Mouse (Mus musculus) MEL-GATA-1-ER (cell line): ENCODE measurements around the gene Epb42.
"Not testable (repeated sequence)": the region's sequence is repeated elsewhere in the genome, so short reads cannot be mapped to it uniquely, and the experiment has no call there.

Experiments used
- DNase-seq: peaks from one replicate; pipeline ENCODE4 v3.0.0-alpha.2; 2012; ENCODE audit warnings: low read depth; ENCODE audit errors: extremely low read depth

Epb42 gene

DNA sequence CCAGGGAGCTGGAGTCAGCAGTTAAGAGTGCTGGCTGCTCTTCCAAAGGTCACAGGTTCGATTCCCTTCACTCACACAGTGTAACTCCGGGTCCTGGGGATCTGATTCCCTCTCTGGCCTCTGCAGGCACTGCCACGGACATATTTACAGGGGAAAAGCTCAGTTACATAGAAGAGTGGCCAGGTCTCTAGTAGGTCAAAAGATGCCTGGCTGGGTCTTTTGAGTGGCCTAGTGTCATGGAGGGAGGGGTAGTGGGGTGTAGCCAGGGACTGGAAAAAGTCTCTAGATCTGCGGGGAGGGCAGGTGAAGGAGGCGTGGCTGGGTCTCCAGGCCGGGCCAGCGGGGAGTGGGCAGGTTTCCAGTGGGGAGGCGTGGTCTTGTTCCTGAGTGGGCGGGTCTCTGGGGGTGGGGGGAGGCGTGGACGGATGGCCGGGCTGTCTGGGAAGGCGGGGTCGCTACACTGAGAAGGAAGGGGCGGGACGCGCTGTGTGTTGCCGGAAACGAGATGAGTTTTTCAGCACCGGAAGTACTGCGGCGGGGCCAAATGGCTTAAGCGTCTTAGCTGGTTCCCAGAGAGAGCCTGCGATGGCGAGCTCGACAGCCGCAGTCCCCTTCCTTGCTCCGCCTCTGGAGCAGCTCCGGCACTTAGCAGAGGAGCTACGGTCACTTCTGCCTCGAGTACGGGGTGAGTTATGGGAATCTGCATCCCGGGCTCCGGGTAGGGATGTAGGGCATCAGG, 28.8 kb downstream of the Epb42 start, which contains the start of gene Ccndbp1:
TSS of gene Ccndbp1 (plus strand) at position 479 of the 739 bp plus-strand sequence.
- peak; percentile 79 for DNase-seq

DNA sequence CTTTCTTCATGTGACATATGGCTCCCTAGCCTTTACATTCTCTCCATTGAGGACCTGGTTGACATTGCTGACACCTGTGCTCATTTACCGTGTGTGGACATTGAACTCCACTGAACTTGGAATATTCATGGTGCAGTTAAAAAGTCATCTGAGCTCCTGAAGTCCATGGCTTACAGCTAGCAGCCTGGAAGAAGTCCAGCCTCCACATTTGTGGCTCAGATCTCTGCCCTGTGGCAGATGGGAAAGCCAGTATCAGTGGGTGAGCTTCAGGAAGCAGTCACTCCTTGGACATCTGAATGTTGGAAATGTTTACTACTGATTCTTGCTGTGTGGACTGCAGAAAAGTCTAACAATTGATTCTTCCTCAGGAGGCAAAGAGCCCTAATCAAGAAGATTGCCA, 29.9 kb downstream of the Epb42 start:
- DNase-seq = no peak

DNA sequence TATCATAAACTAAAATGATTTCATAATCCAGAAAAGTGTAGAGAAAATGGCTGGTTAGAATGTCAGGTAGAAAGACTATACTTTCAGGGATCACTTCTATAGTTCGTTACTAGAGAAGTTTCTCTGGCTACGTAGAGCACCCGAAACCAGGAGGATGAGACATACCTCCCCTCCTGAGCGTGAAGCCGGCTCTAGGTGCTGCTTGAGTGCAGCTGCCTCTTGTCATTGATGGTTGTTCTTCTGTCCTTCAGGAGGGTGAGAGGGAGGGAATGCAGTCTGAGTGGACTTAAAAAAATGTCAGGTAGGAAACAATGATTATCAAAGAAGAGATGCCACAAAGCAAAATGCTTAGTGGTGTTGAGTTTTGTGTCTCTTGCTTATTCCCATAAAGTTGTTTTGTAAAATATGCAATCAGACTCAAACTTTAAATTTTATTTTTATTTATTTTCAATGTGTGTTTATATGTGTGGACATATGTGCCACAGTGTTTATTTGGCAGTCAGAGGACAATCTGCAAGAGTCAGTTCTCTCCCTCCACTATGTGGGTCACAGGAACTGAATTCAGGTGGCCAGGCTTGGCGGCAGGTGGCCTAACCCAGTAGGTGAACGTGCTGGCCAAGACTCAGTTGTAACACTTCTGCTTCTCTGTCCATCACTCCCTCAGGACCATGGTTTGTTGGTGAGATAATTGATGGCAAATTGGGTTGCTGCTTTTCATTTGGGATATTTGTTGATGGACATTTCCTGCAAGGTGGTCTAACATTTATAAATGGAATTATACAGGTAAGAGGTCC, 32.7 kb downstream of the Epb42 start:
- no peak for DNase-seq

DNA sequence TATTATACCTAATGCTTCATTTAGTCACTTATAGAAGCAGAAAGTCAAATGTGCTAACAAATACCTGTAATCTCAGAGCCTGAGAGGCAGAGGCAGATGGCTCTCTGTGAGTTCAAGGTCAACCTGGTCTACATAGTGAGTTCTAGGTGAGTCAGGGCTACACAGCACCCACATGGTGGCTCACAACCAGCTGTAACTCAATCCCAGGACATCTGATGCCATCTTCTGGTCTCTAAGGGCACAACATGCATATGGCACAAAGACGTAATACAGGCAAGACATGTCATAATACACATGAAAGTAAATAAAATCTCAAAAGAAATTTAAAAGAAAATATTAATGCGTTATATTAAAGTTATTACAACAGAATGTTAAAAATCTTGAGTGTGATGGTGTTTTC, 33.3 kb downstream of the Epb42 start:
- DNase-seq = no peak

DNA sequence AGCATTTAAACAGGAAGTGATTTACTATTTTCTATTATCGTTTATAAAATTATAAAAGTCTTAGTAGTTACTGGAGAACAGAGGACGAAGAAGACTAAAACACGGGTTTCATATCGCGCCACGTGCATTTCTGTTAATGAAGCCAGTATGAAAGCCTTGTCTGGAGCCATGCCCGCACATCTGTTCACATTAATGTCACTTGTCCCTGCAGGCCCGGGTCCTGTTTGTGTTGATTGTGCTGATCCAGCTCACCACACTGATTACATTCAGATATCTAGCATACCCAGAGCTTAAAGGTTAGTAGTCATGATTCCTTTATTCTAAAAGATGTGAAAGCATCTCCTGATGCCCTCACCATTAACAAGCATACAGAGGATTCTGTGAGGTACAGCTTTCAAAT, 38.0 kb downstream of the Epb42 start:
- DNase-seq = no peak

DNA sequence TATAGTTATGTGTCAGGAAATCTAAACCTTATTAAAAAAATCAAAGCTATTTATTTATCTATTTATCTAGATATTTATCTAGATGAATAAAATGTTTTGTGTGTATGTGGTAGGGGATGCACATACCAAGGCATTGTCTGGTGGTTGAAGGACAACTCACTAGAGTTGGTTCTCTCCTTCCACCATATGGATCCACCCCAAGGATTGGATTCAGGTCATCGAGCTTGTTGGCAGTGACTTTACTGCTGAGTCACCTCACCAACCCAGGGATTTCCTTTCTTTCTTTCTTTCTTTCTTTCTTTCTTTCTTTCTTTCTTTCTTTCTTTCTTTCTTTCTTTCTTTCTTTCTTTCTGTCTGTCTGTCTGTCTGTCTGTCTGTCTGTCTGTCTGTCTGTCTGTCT, 40.3 kb downstream of the Epb42 start:
- not testable (repeated sequence) for DNase-seq

DNA sequence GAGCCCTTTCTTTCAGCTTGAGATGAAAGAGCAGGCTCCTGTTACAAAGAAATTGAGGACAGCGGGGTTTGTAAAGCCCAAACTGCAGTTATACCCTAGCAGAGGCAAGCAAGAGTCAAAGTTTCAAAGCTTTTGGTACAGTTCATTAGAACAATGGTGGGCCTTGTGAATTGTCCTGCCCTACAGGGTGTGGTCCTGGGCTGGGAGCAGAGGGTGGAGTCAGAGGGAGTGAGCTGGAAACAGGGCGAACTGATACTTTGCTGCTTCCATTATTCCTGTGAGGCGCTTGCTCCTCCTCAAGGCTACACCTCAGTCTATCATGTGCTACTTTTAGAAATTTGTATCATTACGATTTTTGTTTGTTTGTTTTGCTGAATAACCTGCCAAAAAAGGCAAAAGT, 45.7 kb downstream of the Epb42 start:
- no peak for DNase-seq

DNA sequence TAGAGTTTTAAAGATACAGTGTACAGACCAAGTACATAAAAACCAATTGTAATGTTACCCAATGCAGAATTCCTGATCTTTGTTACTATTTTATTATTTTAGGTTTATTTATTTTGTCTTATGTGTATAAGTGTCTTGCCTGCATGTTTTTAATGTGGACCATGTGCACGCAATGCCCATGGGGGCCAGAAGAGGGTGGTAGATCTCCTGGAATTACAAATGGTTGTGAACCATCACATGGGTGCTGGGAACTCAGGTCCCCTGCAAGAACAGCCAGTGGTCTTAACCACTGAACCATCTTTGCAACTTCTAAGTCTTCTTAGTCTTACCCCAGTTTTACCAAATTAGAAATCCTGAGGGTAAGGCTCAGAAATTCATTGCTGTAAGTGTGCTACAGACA, 51.6 kb downstream of the Epb42 start:
- peak; percentile 19 for DNase-seq

DNA sequence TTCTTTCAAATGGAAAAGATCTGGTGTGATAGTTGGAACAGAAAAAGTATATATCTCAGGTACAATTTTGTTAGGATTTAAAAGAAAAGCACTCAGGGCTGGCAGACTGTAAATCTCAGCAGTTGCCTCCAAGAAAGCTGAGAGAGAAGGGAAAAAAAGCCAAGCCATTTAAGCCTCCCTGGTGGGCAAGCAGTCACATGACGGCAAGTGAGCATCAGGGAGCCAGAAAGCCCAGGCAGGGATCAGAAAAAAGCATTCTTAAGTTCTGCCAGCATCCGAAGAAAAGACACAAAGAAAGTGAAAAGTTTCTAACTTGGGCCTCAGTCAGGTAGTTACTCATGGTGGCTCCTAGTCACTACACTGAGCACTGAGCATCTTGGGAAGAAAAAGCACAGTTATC, 53.3 kb downstream of the Epb42 start:
- DNase-seq = no peak

DNA sequence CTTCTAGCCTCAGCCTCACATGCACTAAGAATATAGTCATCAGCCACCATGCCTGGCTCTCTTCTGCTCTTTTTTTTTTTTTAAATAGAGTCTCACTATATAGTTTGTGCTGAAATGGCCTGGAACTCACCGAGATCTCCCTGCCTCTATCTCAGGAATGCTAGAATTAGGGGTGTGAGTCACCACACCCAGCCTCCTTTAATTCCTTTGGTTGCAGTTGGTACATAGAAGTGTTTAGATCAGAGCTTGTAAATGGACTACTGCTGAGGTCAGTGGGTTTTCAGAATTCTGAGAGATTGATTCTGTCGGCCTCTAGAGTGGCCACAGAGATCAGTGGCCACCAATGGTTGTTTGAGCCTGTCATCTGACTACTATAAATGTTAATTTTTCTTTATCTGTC, 56.0 kb downstream of the Epb42 start:
- DNase-seq = no peak

DNA sequence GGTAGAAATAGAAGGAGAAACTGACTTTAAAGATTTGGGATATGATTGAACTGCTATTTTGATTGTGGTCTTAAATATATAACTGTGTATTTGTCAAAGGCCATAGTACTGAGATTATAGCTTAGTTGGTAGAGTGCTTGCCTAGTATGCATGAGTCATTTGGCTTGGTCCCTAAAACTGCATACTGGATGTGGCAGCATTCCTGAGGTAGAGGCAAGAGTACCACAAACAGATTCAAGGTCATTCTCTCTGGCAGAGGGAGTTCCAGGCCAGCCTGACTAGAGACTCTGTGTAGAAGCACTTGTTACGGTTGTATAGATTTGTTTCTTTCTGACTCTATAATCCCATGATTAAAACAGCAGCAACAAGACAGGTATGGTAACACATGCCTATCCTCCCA, 57.1 kb downstream of the Epb42 start:
- DNase-seq = no peak

DNA sequence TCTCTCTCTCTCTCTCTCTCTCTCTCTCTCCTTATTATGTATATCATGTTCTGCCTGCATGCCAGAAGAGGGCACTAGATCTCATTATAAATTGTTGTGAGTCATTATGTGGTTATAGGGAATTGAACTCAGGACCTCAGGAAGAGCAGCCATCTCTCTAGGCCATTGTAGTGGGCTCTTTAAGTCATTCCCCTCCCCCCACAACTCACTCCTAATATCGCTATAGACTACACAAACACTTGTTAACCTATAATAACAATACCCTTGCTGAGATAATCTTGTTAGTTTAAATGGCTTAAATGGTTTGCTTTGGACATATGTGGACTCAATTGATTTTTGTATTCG, 58.2 kb downstream of the Epb42 start:
- DNase-seq = peak; percentile 29

DNA sequence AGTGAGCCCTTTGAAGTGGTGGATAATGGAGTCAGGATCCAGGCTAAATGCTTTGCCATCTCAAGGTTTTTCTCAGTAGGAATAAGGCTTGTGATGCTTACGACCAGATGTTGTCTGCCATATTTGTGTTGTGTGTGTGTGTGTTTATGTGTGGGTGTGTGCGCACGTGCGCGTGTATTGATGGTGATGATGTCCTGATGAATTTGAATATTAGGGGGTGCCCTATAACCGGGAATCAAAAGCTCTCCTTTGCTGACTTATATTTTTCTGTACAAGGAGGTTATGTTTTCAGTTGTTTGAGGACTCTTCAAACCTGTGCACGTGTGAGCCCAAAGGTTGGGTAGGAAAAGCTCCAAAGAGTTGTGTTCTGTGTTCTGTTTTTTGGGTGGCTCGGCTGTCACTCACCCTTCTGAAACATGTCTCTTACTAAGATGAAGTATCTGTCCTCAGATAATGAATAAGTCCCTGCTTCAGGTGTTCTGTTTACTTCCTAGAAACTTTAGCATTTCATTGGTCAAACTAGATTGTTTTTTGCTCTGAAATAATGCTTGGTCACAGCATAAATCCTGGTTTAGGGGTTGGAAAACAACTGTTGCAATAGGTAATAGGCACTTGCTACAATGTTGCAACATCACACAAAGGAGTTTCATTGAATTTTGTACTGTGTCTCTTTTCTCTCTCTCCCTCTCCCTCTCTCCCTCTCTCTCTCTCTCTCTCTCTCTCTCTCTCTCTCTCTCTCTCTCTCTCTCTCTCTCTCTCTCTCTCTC, 58.8 kb downstream of the Epb42 start:
- DNase-seq = peak; percentile 11

DNA sequence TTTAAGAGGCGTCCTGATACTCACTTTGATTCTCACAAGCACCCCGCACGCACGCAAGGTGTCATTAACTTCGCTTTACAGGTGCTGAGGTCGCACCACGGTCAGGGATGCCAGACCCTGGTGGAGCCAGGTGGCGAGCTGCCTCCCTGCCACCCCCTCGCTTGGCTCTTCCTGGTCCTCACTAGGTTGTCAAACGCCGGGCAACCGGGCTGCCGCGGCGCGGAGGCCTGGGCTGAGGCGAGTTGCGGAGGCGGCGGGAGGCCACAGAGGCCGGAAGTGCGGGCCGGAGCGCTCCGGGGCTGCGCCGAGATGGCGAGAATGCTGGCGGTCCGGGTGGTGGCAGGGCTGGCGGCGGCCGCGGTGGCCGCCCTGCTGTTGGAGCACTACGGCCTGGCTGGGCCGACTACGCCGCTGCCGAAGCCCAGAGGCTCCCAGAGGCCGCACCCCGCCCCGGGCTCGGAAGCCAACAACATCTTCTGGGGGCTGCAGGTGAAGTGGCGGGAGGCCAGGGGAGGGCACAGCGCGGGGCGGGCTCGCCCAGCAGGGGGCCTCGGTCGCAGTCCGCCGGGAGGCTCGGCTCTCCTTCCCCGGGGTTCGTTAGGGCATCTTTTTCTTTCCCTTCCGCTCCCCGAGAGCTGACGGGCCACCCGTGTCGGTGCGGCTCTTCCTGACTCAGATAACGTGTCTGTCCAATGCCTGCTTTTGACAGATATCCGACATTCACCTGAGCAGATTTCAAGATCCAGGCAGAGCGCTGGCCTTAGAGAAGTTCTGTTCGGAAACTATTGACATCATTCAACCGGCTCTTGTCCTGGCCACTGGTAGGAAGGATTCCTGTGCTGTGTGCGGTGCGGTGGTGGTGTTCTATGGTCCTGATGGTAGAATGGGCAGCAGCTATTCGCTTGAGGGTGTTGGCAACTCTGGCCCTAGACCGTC, 59.6 kb downstream of the Epb42 start, which contains the start of gene Tmem62:
TSS of gene Tmem62 (plus strand) at position 28 of the 936 bp plus-strand sequence.
- peak; percentile 41 for DNase-seq

DNA sequence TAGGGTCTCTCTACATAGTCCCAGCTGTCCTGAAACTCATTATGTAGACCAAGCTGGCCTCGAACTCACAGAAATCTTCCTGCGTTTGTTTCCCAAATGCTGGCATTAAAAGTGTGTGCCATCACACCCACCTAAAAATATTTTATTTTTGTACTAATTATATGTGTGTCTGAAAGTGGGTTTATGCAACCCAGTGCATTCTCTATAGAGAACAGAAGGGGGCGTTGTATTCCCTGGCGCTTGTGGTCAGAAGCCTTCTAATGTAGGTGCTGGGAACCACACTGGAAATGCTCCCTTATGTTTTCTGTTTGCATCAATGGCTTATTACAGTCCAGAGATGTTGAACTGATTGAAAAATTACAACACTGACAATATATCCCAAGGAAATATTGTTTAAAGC, 60.6 kb downstream of the Epb42 start:
- DNase-seq = peak; percentile 59

DNA sequence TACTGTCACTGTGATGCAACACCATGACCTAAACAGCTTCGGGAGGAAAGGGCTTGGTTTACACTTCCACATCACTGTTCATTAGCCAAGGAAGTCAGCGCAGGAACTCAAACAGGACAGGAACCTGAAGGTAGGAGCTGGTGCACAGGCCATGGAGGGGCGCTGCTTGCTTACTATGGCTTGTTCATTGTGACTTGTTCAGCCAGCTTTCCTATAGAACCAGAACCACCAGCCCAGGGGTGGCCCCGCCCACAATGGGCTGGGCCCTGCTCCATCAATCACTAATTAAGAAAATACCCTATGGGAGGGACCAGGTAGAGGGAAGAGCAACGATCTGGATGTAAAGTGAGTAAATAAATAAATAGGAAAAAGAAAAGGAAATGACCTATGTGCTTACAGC, 63.9 kb downstream of the Epb42 start:
- DNase-seq = no peak

DNA sequence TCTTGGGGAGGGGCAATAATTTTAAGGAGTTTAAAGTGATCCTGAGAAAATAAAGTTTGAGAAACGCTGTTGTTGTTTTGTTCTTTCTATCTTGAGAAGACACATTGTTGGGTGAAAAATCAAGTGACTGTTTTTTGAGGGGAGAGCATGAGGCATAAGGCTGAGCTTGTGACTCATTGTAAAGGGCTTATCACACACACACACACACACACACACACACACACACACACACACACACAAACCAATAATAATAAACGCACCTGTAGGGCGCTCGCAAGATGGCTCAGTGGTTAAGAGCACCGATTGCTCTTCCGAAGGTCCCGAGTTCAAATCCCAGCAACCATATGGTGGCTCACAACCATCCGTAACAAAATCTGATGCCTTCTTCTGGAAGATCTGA, 64.6 kb downstream of the Epb42 start:
- not testable (repeated sequence) for DNase-seq

DNA sequence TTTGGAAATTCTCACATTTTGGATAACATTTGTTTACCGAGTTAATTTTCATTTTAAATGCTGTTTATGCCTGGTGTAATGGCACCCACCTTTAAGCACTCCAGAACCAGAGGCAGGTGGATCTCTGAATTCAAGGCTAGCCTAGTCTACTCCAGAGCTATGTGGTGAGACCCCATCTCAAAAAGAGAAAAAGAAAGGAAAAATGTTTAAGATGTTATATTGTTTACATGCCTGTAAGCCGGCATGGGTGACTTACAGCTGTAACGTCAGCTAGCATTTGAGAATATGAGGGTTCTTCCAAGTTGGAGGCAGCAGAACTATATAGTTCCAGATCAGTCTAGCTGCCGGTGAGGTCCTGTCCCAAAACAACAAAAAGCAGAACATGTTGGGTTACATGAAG, 65.1 kb downstream of the Epb42 start:
- DNase-seq = no peak

DNA sequence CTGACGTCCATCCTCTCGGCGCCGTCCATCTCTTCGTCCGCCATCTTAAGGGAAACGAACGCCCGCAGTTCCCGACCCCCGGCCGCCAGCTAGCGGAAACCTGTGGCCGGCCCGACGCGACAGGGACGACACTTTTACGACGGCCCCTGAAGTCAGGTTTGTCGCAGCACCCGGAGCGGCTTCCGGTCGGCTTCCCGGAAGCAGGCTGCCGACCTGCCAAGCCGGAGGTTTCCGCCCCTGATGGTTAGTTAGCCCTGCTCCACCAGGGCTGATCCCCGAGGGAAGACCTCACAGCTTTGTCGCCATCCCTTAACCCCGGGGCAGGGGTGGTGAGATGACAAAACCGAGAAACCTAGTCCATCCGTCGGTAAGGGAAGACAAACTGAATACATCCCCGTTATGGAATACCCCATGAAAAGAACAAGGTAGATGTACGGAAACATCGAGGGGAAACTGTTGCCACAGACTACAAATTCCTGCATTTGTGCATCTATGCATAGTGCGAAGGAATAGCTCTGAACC, 66.3 kb downstream of the Epb42 start, which contains the start of gene Ubr1:
TSS of gene Ubr1 (minus strand) at position 157 of the 522 bp plus-strand sequence.
- peak; percentile 75 for DNase-seq

DNA sequence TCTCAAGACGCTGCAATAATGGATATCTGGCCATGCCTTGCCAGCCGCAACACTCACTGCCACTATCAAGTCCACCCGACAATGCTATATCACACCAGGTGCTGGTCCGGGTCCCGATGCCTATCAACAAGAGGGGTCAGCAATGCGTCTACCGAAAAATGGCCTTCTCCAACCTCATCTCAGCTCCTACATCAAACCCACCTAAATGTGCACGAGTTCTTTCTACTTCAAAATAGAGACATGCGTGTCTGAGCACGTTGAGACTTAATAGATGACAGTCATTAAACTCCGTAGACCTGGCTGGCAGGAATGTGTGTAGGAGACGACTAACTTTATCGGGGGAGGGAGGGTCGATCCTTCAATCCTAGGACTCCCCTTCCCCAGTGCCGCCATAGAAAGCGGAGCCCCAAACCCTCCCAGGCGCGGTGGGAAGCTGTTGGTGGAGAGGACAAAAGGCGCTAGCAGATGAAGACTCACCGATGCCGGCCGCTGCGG, 66.8 kb downstream of the Epb42 start:
- peak; percentile 14 for DNase-seq
